Mouse (Mus musculus): ENCODE measurements around the gene Tagln2.

- TF ChIP-seq POLR2A (IDR thresholded peaks at IDR 0.05; ENCODE audit: borderline replicate concordance, extremely low read depth, low read depth, low read length) (no peak), CTCF (IDR thresholded peaks at IDR 0.05; ENCODE audit: insufficient read depth, low read length) (no peak)
Measured at GRCm38 (mm10) chr1:172519644-172520043, 19.8 kb downstream of the Tagln2 start.
